Mouse (Mus musculus) brain, embryonic 14.5 days (tissue): ENCODE data around the gene Adh5. TPM values are rescaled to one million over a fixed set of nuclear protein-coding genes. Genes with fewer than 3 reads are reported as not detected.

Source experiments
- DNase-seq: peaks from one replicate; pipeline ENCODE4 v3.0.0-alpha.2; 2011; ENCODE audit warnings: low read depth
- CTCF ChIP-seq: fragments of 200-500 bp; IDR thresholded peaks from 2 replicates; pipeline ENCODE4 v1.5.1; 2012; ENCODE audit warnings: inconsistent platforms, mild to moderate bottlenecking, moderate library complexity, borderline replicate concordance; ENCODE audit not compliant: insufficient read depth, insufficient read length; ENCODE audit errors: extremely low read depth
- POLR2A ChIP-seq: fragments of 200-500 bp; IDR thresholded peaks from 2 replicates; pipeline ENCODE4 v1.6.1; 2012; ENCODE audit warnings: mild to moderate bottlenecking, inconsistent platforms, borderline replicate concordance; ENCODE audit not compliant: poor library complexity, insufficient read depth, insufficient read length, severe bottlenecking; ENCODE audit errors: extremely low read depth
- polyA plus RNA-seq: library from polyadenylated mRNA; depleted of rRNA; stranded (reverse); fragments of >200 nt; gene quantifications from 2 replicates; pipeline ENCODE4 v1.2.3, GENCODE M21; 2012; rRNA removed

Gene Adh5
- polyA plus RNA-seq: 120 and 141 TPM in 2 replicates

DNA sequence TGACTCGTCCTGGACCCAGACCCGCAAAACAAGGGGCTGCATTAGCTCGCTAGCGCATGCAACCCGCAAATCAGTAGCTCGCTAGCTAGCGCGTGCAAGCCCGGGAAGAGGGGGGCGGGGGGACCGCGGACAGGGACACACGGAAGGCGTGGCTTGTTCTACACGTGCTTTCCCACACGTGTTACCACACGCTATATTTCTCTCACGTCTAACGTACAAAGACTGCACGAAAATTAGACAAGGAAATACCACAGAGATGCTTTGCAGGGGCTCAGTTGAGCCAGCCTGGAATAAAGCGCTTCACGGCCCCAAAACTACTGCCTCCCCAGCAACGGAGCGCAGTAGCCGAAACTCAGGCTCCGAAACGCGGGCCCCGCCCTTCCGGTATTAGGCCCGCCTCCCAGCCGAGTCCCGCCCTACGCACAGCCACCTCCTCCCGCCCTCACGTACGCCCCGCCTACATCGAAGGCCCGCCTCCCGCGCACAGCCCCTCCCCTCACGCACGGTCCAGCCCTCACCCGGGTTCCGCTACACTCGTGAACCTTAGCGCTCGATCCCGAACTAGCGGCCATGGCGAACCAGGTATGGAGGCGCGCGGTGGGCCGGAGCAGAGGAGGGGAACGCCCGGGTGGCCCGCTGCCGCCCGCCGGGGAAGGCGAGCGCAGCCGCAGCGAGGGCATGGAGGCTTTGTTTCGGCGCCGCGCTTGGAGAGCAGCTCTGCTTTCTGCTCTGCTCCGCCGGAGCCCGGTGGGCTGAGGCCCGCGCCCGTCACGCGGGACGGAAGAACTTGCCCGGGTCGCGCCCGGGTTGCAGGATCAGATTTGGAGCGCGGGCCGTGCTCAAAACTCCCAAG is at the start of gene Adh5:
Gene Adh5, plus strand, starts transcription at position 482 of the 853 bp plus-strand sequence.
- TF ChIP-seq POLR2A (peak; percentile 44; the same call in 1 of the 2 replicates), CTCF (no peak)
- peak; percentile 98 for DNase-seq

GRCm38 (mm10) chr3:138404872-138405271 is 38.0 kb upstream of the Adh5 start:
- no peak for DNase-seq
- TF ChIP-seq POLR2A (no peak), CTCF (no peak)

- TF ChIP-seq CTCF (peak; percentile 40; the same call in 1 of the 2 replicates), POLR2A (no peak)
- DNase-seq: peak; percentile 71
These were observed 37.6 kb upstream of the Adh5 start for GRCm38 (mm10) chr3:138405341-138405740.

GRCm38 (mm10) chr3:138405840-138406239 is 37.1 kb upstream of the Adh5 start:
- no peak for DNase-seq
- TF ChIP-seq CTCF: no peak
- TF ChIP-seq POLR2A: no peak

DNA sequence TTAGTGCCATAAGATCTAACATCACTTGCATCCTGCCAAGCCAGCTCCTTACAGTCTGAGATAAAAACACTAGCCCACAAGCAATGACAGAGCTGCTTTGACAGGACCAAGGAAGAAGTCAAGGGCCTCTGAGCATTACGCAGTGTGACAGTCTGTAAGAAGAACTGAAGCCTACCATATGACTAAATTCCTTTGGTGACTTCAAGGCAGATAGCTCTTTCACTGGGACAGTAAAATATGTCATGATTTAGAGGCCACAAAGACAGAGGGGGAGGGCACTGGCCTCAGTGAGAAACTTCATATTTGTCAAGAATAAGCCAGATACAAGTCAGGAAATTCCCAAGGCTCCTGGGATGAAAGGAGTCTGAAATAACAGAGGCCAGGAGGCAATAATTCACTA is 35.0 kb upstream of the Adh5 start:
- TF ChIP-seq CTCF (no peak), POLR2A (no peak)
- no peak for DNase-seq

GRCm38 (mm10) chr3:138409585-138409984 is 33.3 kb upstream of the Adh5 start:
- TF ChIP-seq CTCF (no peak), POLR2A (no peak)
- no peak for DNase-seq

GRCm38 (mm10) chr3:138410211-138410610 is 32.7 kb upstream of the Adh5 start:
- no peak for DNase-seq
- TF ChIP-seq CTCF (no peak), POLR2A (no peak)

GRCm38 (mm10) chr3:138415121-138415690 is 27.7 kb upstream of the Adh5 start, which contains the start of gene Adh4:
Gene Adh4, plus strand, starts transcription at chr3:138415466.
- TF ChIP-seq POLR2A (no peak), CTCF (no peak)
- no peak for DNase-seq

DNA sequence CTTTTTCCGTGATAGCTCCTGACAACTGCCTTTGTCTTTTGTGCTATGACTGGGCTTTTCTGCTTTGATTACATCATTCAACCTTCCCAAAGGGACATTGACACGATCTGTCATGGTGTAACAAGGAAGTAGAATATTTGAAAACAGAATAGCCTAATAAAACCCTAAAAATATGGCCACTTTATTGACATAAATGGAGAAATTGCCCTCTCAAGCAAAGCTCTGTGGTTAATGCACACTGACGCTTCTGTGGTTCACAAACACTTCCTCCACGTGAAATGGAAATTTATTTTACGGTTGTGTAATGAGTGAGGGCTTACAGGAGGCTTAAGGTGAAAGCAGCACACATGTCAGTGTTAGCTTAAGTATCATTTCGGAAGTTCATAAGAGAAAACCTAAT is 23.5 kb upstream of the Adh5 start:
- TF ChIP-seq POLR2A (no peak), CTCF (no peak)
- no peak for DNase-seq

- TF ChIP-seq POLR2A: no peak
- no peak for TF ChIP-seq CTCF
- DNase-seq: no peak
These were observed 22.5 kb upstream of the Adh5 start for GRCm38 (mm10) chr3:138420385-138420784.

GRCm38 (mm10) chr3:138423664-138424063 is 19.2 kb upstream of the Adh5 start:
- TF ChIP-seq POLR2A (no peak), CTCF (no peak)
- no peak for DNase-seq

- TF ChIP-seq POLR2A: no peak
- no peak for TF ChIP-seq CTCF
- no peak for DNase-seq
These were observed 18.6 kb upstream of the Adh5 start for GRCm38 (mm10) chr3:138424247-138424646.

DNA sequence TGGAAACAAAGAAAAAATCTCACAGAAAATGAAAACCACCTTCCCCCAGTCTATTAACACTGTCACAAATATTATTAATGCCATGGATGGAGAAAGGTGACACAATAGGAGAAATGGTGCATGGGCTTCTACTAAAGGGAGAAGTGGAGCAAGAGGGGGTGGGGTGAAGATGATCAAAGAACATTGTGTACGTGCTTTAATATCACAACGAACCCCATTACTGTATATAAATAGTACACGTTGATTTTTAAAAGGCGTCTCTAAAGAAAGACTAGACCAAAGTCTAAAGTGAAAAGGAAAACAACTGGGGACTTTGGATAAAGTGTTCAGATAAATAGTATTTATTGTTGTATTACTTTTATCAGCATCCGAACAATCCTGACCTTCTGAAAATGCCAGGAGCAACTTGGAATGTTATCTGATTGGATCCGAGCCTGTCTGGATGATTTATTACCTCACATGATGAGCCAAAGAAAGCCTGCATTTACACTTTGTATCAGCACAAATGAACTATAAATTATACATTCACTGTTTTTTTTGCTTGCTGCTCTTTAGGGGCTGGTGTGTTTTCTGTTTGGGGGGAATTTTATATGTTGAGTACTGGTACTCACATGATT is 12.4 kb upstream of the Adh5 start:
- no peak for DNase-seq
- TF ChIP-seq POLR2A (no peak), CTCF (no peak)
